ENCODE assay signal across 13 mouse cellular contexts in genomic region chr3:121439623-121440161, GRCm38 (mm10). TPM values are rescaled to one million over a fixed set of nuclear protein-coding genes. Genes with fewer than 3 reads are reported as not detected.
DNase-seq lines count a peak whose midpoint lies in the region; ATAC-seq and TF ChIP-seq lines count a peak whose summit lies in the region.
"Had no signal": no experiment of that assay in that cellular context is flagged by ENCODE, and none has a peak within 500 bp of the region (broad histone marks: within the 10 kb centered on the region; RNA-seq: fewer than 3 reads in every experiment).

No protein-coding gene starts in this region.

- TF ChIP-seq CTCF in heart, postnatal 0 days (IDR thresholded peaks at IDR 0.05; ENCODE audit: low read depth), result no peak

- no peak for TF ChIP-seq EP300 in heart, postnatal 0 days (IDR thresholded peaks at IDR 0.05; ENCODE audit: low read depth)

- ATAC-seq in limb, embryonic 12.5 days (ENCODE audit: insufficient number of reproducible peaks, insufficient read depth, low FRiP score, low TSS enrichment, low read depth), result no peak
- ATAC-seq in heart, postnatal 0 days (ENCODE audit: insufficient read depth, low read depth), result peak; percentile 81
- ATAC-seq in erythroblast, adult 5-6 weeks (replicated peaks; ENCODE audit: low FRiP score, poor library complexity, severe bottlenecking), result no peak
- ATAC-seq: Patski had no signal

- H3K4me2 ChIP-seq in limb, embryonic 12.5 days, result no peak overlapping the region
- peak overlapping the region; percentile 40 for H3K4me2 ChIP-seq in heart, postnatal 0 days (ENCODE audit: low read depth, low read length)
- H3K4me2 ChIP-seq: liver, embryonic 15.5 days; midbrain, embryonic 11.5 days had no signal

- H3K4me1 ChIP-seq in limb, embryonic 12.5 days (replicated peaks), result peaks cover 56% of the 10 kb centered on the region
- H3K4me1 ChIP-seq in limb, embryonic 10.5 days, result peaks cover 51% of the 10 kb centered on the region
- peaks cover 93% of the 10 kb centered on the region for H3K4me1 ChIP-seq in heart, embryonic 10.5 days
- peaks cover 71% of the 10 kb centered on the region for H3K4me1 ChIP-seq in heart, postnatal 0 days (ENCODE audit: control insufficient read depth, insufficient read depth)
- peaks cover 41% of the 10 kb centered on the region for H3K4me1 ChIP-seq in forebrain, embryonic 10.5 days

- no peaks in the 10 kb centered on the region for H3K9me3 ChIP-seq in limb, embryonic 12.5 days
- no peaks in the 10 kb centered on the region for H3K9me3 ChIP-seq in limb, embryonic 10.5 days (replicated peaks)
- H3K9me3 ChIP-seq in heart, embryonic 10.5 days, result no peaks in the 10 kb centered on the region
- H3K9me3 ChIP-seq in heart, postnatal 0 days (replicated peaks; ENCODE audit: control insufficient read depth, low read length), result no peaks in the 10 kb centered on the region
- H3K9me3 ChIP-seq in forebrain, embryonic 10.5 days, result peaks cover 8% of the 10 kb centered on the region; the same call in 1 of the 2 replicates
- H3K9me3 ChIP-seq: liver, embryonic 15.5 days had no signal

- H3K36me3 ChIP-seq in limb, embryonic 12.5 days, result peaks cover 71% of the 10 kb centered on the region
- peaks cover 95% of the 10 kb centered on the region for H3K36me3 ChIP-seq in limb, embryonic 10.5 days
- peaks cover 45% of the 10 kb centered on the region for H3K36me3 ChIP-seq in heart, embryonic 10.5 days
- peaks cover 3% of the 10 kb centered on the region; the same call in 1 of the 2 replicates for H3K36me3 ChIP-seq in heart, postnatal 0 days (replicated peaks; ENCODE audit: control insufficient read depth, insufficient read depth, low read length)
- peaks cover 100% of the 10 kb centered on the region for H3K36me3 ChIP-seq in forebrain, embryonic 10.5 days (replicated peaks)

- H3K9ac ChIP-seq in limb, embryonic 12.5 days (replicated peaks), result no peak overlapping the region
- H3K9ac ChIP-seq in heart, postnatal 0 days (replicated peaks; ENCODE audit: low read depth, low read length), result 0 out of 2 replicates have a peak overlapping the region, but pooled peaks have one; percentile 16
- H3K9ac ChIP-seq: liver, embryonic 15.5 days had no signal

- no peak overlapping the region for H3K4me3 ChIP-seq in limb, embryonic 12.5 days (replicated peaks)
- H3K4me3 ChIP-seq in limb, embryonic 10.5 days, result no peak overlapping the region
- peak overlapping the region; percentile 5; the same call in 1 of the 2 replicates for H3K4me3 ChIP-seq in heart, embryonic 10.5 days
- no peak overlapping the region for H3K4me3 ChIP-seq in heart, postnatal 0 days (ENCODE audit: low read depth, low read length)
- no peak overlapping the region for H3K4me3 ChIP-seq in forebrain, embryonic 10.5 days
- H3K4me3 ChIP-seq: liver, embryonic 15.5 days had no signal

- no peaks in the 10 kb centered on the region for H3K27me3 ChIP-seq in limb, embryonic 12.5 days
- no peaks in the 10 kb centered on the region for H3K27me3 ChIP-seq in limb, embryonic 10.5 days (ENCODE audit: low read depth, poor library complexity, severe bottlenecking)
- H3K27me3 ChIP-seq in heart, embryonic 10.5 days (ENCODE audit: insufficient read depth, poor library complexity, severe bottlenecking), result no peaks in the 10 kb centered on the region
- no peaks in the 10 kb centered on the region for H3K27me3 ChIP-seq in heart, postnatal 0 days (ENCODE audit: control insufficient read depth, insufficient read depth, low read length)
- H3K27me3 ChIP-seq in forebrain, embryonic 10.5 days (ENCODE audit: poor library complexity, severe bottlenecking), result no peaks in the 10 kb centered on the region
- H3K27me3 ChIP-seq: liver, embryonic 15.5 days; Patski had no signal

- WGBS in limb, embryonic 12.5 days, result 77% methylated on average over 11 of the region's 11 CpGs
- 89% methylated on average over 11 of the region's 11 CpGs for WGBS in limb, embryonic 10.5 days
- WGBS in heart, embryonic 10.5 days, result 44% methylated on average over 11 of the region's 11 CpGs
- 17% methylated on average over 11 of the region's 11 CpGs for WGBS in heart, postnatal 0 days
- WGBS in forebrain, embryonic 10.5 days, result 91% methylated on average over 11 of the region's 11 CpGs

- 0 out of 2 replicates have a peak overlapping the region, but pooled peaks have one; percentile 5 for H3K27ac ChIP-seq in limb, embryonic 12.5 days
- no peak overlapping the region for H3K27ac ChIP-seq in limb, embryonic 10.5 days
- peak overlapping the region; percentile 56 for H3K27ac ChIP-seq in heart, embryonic 10.5 days
- H3K27ac ChIP-seq in heart, postnatal 0 days (ENCODE audit: low read depth), result peak overlapping the region; percentile 61
- H3K27ac ChIP-seq in forebrain, embryonic 10.5 days, result no peak overlapping the region
- H3K27ac ChIP-seq: liver, embryonic 15.5 days had no signal

- DNase-seq in limb, embryonic 10.5 days (ENCODE audit: low spot score), result no peak
- no peak for DNase-seq in heart, embryonic 10.5 days (ENCODE audit: low spot score)
- DNase-seq in heart, postnatal 0 days (ENCODE audit: low spot score), result peak; percentile 88
- DNase-seq in lung, postnatal 36 days, result peak; percentile 51
- DNase-seq in adipocyte (ENCODE audit: low spot score), result no peak
- DNase-seq in forebrain, embryonic 10.5 days (ENCODE audit: extremely low spot score, low spot score), result no peak
- DNase-seq: adrenal gland, adult 8-10 months; cerebellum, adult 11-12 months had no signal

RNA-seq across cellular contexts. Expression of gene Cnn3, which starts 13.4 kb away (rescaled TPM):
- 852 and 858 TPM in 2 replicates for polyA plus RNA-seq in limb, embryonic 12.5 days (2016; fragmentation: Nextera tagmentation; extraction: Ambion mirVana)
- polyA plus RNA-seq in limb, embryonic 10.5 days (2016; fragmentation: Nextera tagmentation; extraction: Ambion mirVana), result 697 and 777 TPM in 2 replicates
- 493 and 655 TPM in 2 replicates for polyA plus RNA-seq in heart, embryonic 10.5 days (2016; fragmentation: Nextera tagmentation; extraction: Ambion mirVana)
- total RNA-seq in heart, postnatal 0 days (2014; rRNA removed; ENCODE audit: low replicate concordance), result 132 and 166 TPM in 2 replicates
- 187 and 190 TPM in 2 replicates for polyA plus RNA-seq in heart, postnatal 0 days (2015; fragmentation: Nextera tagmentation; extraction: Ambion mirVana)
- 16.9 and 34.3 TPM in 2 replicates for total RNA-seq in erythroblast, adult 5-6 weeks (2015; ENCODE audit: low replicate concordance)
- total RNA-seq in erythroblast, adult 5-6 weeks (2017; ENCODE audit: low replicate concordance), result 1.1 and 6.4 TPM in 2 replicates
- polyA plus RNA-seq in forebrain, embryonic 10.5 days (2016; fragmentation: Nextera tagmentation; extraction: Ambion mirVana), result 843 and 904 TPM in 2 replicates

Comparison
In these comparisons a context has a peak if more than half of its experiments do, and no peak if none do; other contexts are left out.
1. H3K27ac ChIP-seq: peak in limb, embryonic 12.5 days (single experiment), heart, embryonic 10.5 days (single experiment) and heart, postnatal 0 days (single experiment); none in limb, embryonic 10.5 days (single experiment) and forebrain, embryonic 10.5 days (single experiment).
2. DNase-seq: peak in heart, postnatal 0 days (single experiment) and lung, postnatal 36 days (single experiment); none in limb, embryonic 10.5 days (single experiment), heart, embryonic 10.5 days (single experiment), adipocyte (single experiment) and forebrain, embryonic 10.5 days (single experiment).